Mouse (Mus musculus) forebrain, embryonic 13.5 days (tissue): ENCODE results near the gene Ppp1r3g. TPM values are rescaled to one million over a fixed set of nuclear protein-coding genes. Genes with fewer than 3 reads are reported as not detected.

ENCODE experiments used
- ATAC-seq: fragments of 200-750 bp; cut with Nextera tagmentation; 2 replicates; pipeline ENCODE4 v1.8.0; 2017
- H3K27ac ChIP-seq: fragments of 300-500 bp; sonication (generic); 2 replicates; pipeline ENCODE4 v1.5.1; 2015; ENCODE audit warnings: inconsistent platforms, mild to moderate bottlenecking, moderate library complexity
- H3K27me3 ChIP-seq: fragments of 300-500 bp; sonication (generic); 2 replicates; pipeline ENCODE4 v1.6.1; 2015; ENCODE audit warnings: mild to moderate bottlenecking, inconsistent platforms
- H3K36me3 ChIP-seq: fragments of 300-500 bp; sonication (generic); 2 replicates; pipeline ENCODE4 v1.6.1; 2015; ENCODE audit warnings: mild to moderate bottlenecking, inconsistent platforms; ENCODE audit not compliant: poor library complexity, severe bottlenecking
- H3K4me1 ChIP-seq: fragments of 300-500 bp; sonication (generic); 2 replicates; pipeline ENCODE4 v1.6.1; 2015; ENCODE audit warnings: inconsistent platforms
- H3K4me2 ChIP-seq: fragments of 300-500 bp; sonication (generic); 2 replicates; pipeline ENCODE4 v1.6.1; 2015; ENCODE audit warnings: inconsistent platforms, mild to moderate bottlenecking, moderate library complexity
- H3K4me3 ChIP-seq: fragments of 300-500 bp; sonication (generic); 2 replicates; pipeline ENCODE4 v1.5.1; 2015; ENCODE audit warnings: mild to moderate bottlenecking, inconsistent platforms
- H3K9ac ChIP-seq: fragments of 300-500 bp; sonication (generic); 2 replicates; pipeline ENCODE4 v1.6.1; 2015; ENCODE audit warnings: mild to moderate bottlenecking, inconsistent platforms
- H3K9me3 ChIP-seq: fragments of 300-500 bp; sonication (generic); replicated peaks from 2 replicates; pipeline ENCODE4 v1.6.1; 2016; ENCODE audit warnings: inconsistent platforms
- WGBS: fragments of 180-500 bp; shearing (Covaris S2); methylation state at CpG from one replicate; pipeline ENCODE4 v1.1.7; 2015; 5-methylcytosine and 5-hydroxymethylcytosine counted together
- polyA plus RNA-seq: library from polyadenylated mRNA; unstranded; fragments of >200 nt; fragmentation: Nextera tagmentation; extraction: Ambion mirVana; gene quantifications from 2 replicates; pipeline ENCODE4 v1.2.1, GENCODE M21; 2015

The Ppp1r3g gene
- polyA plus RNA-seq, 1 experiment from 2014 or later, result 1.8 TPM

GRCm38 (mm10) chr13:35997606-35998005 is 39.0 kb downstream of the Ppp1r3g start:
- no peak overlapping the region for H3K27ac ChIP-seq
- H3K27me3 ChIP-seq, result no peaks in the 10 kb centered on the region
- H3K4me2 ChIP-seq, result no peak overlapping the region
- 94% methylated on average over 4 of the region's 4 CpGs for WGBS
- H3K9me3 ChIP-seq, result no peaks in the 10 kb centered on the region; the same call in 1 of the 2 replicates
- H3K4me3 ChIP-seq, result no peak overlapping the region
- no peak overlapping the region for H3K9ac ChIP-seq
- peaks cover 15% of the 10 kb centered on the region; the same call in 1 of the 2 replicates for H3K4me1 ChIP-seq
- no peak for ATAC-seq
- no peaks in the 10 kb centered on the region for H3K36me3 ChIP-seq

DNA sequence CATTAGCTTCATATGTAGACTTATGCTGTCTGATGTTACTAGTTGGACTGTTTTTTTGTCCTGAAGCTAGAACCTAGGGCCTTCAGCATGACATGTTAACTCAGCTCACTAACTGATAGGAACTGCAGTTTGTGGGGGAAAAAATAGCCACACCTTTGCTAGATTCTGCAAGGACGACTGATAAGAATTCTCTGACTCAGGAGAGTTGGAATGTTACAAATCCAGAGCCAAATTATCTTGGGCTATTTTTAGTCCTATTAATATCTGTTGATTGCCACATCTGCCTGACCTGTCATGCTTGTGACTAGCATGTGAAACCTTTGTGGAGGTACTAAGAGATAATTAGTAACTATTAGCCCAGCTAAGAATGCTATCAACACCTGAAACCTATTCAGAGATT is 42.2 kb downstream of the Ppp1r3g start:
- H3K9me3 ChIP-seq, result no peaks in the 10 kb centered on the region
- no peak overlapping the region for H3K4me3 ChIP-seq
- H3K27ac ChIP-seq, result no peak overlapping the region
- no peaks in the 10 kb centered on the region for H3K27me3 ChIP-seq
- peaks cover 5% of the 10 kb centered on the region; the same call in 1 of the 2 replicates for H3K4me1 ChIP-seq
- H3K4me2 ChIP-seq, result no peak overlapping the region
- H3K36me3 ChIP-seq, result no peaks in the 10 kb centered on the region
- 85% methylated on average over 1 of the region's 1 CpGs for WGBS
- H3K9ac ChIP-seq, result no peak overlapping the region
- no peak for ATAC-seq

GRCm38 (mm10) chr13:36009981-36010380 is 51.3 kb downstream of the Ppp1r3g start:
- ATAC-seq, result no peak
- no peak overlapping the region for H3K4me3 ChIP-seq
- no peaks in the 10 kb centered on the region for H3K27me3 ChIP-seq
- no peak overlapping the region for H3K9ac ChIP-seq
- no peak overlapping the region for H3K4me2 ChIP-seq
- H3K9me3 ChIP-seq, result no peaks in the 10 kb centered on the region
- H3K36me3 ChIP-seq, result no peaks in the 10 kb centered on the region
- H3K27ac ChIP-seq, result no peak overlapping the region
- WGBS, result 82% methylated on average over 2 of the region's 2 CpGs
- no peaks in the 10 kb centered on the region for H3K4me1 ChIP-seq

DNA sequence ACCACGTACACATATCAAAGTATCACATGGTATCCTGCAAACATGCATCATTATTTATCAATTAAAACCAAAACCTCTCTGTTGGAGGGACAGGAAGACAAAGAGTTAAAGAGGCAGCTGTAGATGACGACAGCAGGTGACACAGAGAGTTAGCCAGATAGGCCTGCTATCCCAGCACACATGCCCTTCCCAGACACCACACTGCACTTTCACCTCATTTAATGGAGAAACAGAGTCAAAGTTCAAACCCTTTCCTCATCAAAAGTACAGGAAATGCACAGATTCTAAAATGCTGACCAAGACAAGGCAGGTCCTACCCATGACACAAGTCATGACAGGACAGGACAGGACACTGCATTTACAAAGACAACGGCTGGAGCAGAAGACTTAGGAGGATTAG is 57.0 kb downstream of the Ppp1r3g start:
- Histone ChIP-seq H3K4me1 (peaks cover 12% of the 10 kb centered on the region), H3K4me2 (no peak overlapping the region), H3K36me3 (no peaks in the 10 kb centered on the region), H3K9me3 (no peaks in the 10 kb centered on the region), H3K9ac (no peak overlapping the region), H3K27ac (no peak overlapping the region), H3K4me3 (no peak overlapping the region), H3K27me3 (no peaks in the 10 kb centered on the region)
- ATAC-seq, result no peak
- 78% methylated on average over 3 of the region's 3 CpGs for WGBS

DNA sequence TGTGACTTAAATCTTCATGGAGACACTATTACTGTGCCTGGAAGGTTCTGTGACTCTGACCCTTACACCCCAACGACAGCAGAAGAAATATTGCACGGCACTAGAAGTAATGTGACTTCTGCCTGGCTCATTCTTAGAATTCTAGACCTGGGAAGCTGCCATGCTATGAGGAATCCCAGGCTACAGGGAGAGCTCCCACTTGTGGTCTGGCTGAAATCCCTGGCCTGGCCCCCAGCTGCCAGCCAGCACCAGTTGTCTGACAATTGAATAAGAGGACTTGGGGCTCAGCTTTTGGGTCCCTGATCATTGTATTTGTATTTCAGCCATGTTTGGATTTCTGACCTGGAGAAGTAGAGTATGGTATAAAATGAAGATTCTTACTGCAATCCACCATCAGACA is 59.4 kb downstream of the Ppp1r3g start:
- no peaks in the 10 kb centered on the region for H3K36me3 ChIP-seq
- WGBS, result 90% methylated on average over 2 of the region's 2 CpGs
- H3K9ac ChIP-seq, result no peak overlapping the region
- H3K27ac ChIP-seq, result no peak overlapping the region
- H3K4me2 ChIP-seq, result no peak overlapping the region
- H3K4me1 ChIP-seq, result peaks cover 12% of the 10 kb centered on the region
- no peak for ATAC-seq
- no peaks in the 10 kb centered on the region for H3K27me3 ChIP-seq
- no peaks in the 10 kb centered on the region for H3K9me3 ChIP-seq
- no peak overlapping the region for H3K4me3 ChIP-seq

DNA sequence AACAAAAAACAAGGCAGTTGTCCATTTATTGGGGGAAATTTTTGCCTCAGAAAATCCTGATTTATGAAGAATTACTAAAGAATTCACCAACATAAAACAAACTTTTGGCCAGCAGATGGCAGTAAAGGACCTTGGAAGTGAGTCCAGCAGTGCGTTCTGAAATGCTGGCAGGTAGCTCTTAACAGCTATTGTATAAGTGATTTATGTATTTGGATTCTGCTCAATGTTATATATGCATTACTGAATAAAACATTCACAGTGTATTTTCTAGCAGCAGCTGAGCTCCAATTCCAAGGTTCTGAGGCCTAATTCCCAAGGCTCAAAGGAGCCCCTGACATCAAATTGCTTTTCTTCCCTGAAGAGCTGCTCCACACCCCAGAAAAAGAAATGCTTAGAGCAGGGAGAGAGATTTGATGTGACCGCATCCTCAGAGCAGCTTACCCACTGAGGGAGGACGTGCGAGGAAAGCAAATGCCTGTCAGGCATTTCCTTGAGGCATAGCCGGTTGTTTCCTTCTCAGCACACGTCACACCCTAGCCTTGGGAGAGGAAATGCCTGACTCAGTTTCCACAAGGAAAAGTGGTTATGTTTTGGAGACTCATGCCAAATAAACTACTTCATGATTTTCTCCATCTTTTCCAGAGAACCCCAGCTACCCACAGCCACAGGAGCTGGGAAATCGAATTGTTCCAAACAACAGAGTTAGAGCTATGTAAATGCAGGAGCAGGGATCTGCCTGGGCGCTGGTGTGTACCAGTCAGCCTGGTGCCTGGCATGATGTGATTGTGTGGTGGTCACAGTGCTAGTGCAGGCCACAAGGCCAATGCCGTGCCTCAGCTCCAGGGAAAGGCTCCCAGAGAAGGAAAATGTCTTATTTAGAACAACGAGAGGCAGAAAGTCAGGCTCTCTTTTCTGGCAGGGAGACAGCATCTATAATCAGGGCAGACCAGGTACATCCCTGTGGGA is 61.0 kb downstream of the Ppp1r3g start:
- H3K27me3 ChIP-seq, result no peaks in the 10 kb centered on the region
- peak overlapping the region; percentile 4; the same call in 1 of the 2 replicates for H3K9ac ChIP-seq
- no peaks in the 10 kb centered on the region for H3K9me3 ChIP-seq
- peak overlapping the region; percentile 69 for H3K27ac ChIP-seq
- WGBS, result 59% methylated on average over 10 of the region's 10 CpGs
- H3K4me3 ChIP-seq, result no peak overlapping the region
- ATAC-seq, result peak; percentile 85
- H3K4me1 ChIP-seq, result peaks cover 12% of the 10 kb centered on the region
- H3K4me2 ChIP-seq, result no peak overlapping the region
- H3K36me3 ChIP-seq, result no peaks in the 10 kb centered on the region

Other genes starting within 250 kb of the Ppp1r3g start
- gene Rpp40, start 52.5 kb upstream of the Ppp1r3g start, polyA plus RNA-seq, result 10.5 and 12.7 TPM in 2 replicates
- 31.1 and 32.6 TPM in 2 replicates for gene Fars2, start 158.6 kb downstream of the Ppp1r3g start, polyA plus RNA-seq
- 31.3 and 32.0 TPM in 2 replicates for gene Lyrm4, start 158.7 kb downstream of the Ppp1r3g start, polyA plus RNA-seq